Comparison of ENCODE assay signal across 26 mouse cellular contexts in genomic region chr10:117504267-117504902, GRCm38 (mm10).
"Had no signal": no experiment of that assay in that cellular context is flagged by ENCODE, and none has a peak within 500 bp of the region (broad histone marks: within the 10 kb centered on the region; RNA-seq: fewer than 3 reads in every experiment).

No protein-coding gene starts in this region.

- H3K4me3 ChIP-seq: gastrocnemius, adult 2 months; heart, adult 2 months; hindbrain, embryonic 10.5 days; hindbrain, embryonic 12.5 days; kidney, embryonic 15.5 days; limb, embryonic 13.5 days; limb, embryonic 15.5 days; liver, embryonic 12.5 days had no signal

- H3K9ac ChIP-seq: hindbrain, embryonic 12.5 days; hindbrain, embryonic 14.5 days; kidney, embryonic 15.5 days; limb, embryonic 13.5 days; limb, embryonic 15.5 days; liver, embryonic 12.5 days; liver, embryonic 14.5 days had no signal

- H3K27ac ChIP-seq: gastrocnemius, adult 2 months; heart, adult 2 months; hindbrain, embryonic 10.5 days; hindbrain, embryonic 12.5 days; hindbrain, embryonic 14.5 days; kidney, embryonic 15.5 days; kidney, postnatal 0 days; limb, embryonic 13.5 days; limb, embryonic 15.5 days; liver, embryonic 12.5 days; liver, embryonic 14.5 days had no signal

- H3K4me2 ChIP-seq: heart, embryonic 11.5 days; hindbrain, embryonic 12.5 days; hindbrain, embryonic 14.5 days; kidney, embryonic 15.5 days; limb, embryonic 13.5 days; limb, embryonic 15.5 days; liver, embryonic 12.5 days had no signal

- H3K27me3 ChIP-seq: hindbrain, embryonic 12.5 days; kidney, embryonic 15.5 days; limb, embryonic 13.5 days; limb, embryonic 15.5 days; liver, embryonic 12.5 days had no signal

- H3K4me1 ChIP-seq: hindbrain, embryonic 10.5 days; hindbrain, embryonic 12.5 days; kidney, embryonic 15.5 days; limb, embryonic 15.5 days; liver, embryonic 12.5 days had no signal

- ATAC-seq: hindbrain, embryonic 16.5 days; intestine, embryonic 16.5 days; liver, embryonic 12.5 days had no signal

- DNase-seq: gastrocnemius, adult 2 months; gastrocnemius, postnatal 10 days; gastrocnemius, postnatal 25 days; heart, adult 2 months; heart, postnatal 10 days; heart, postnatal 4 days; kidney, adult 11 months; kidney, adult 2 months; kidney, adult 9 months; kidney, postnatal 14 days; kidney, postnatal 36 days; layer of hippocampus, adult 9-11 months; layer of hippocampus, postnatal 36 days; left cerebral cortex, postnatal 4 days had no signal

- H3K9me3 ChIP-seq: hindbrain, embryonic 10.5 days; hindbrain, embryonic 12.5 days; kidney, embryonic 15.5 days; limb, embryonic 13.5 days; limb, embryonic 15.5 days; liver, embryonic 12.5 days had no signal

- H3K36me3 ChIP-seq: hindbrain, embryonic 10.5 days; hindbrain, embryonic 12.5 days; kidney, embryonic 15.5 days; limb, embryonic 13.5 days; limb, embryonic 15.5 days; liver, embryonic 12.5 days had no signal
